Mouse (Mus musculus): ENCODE results near the gene Glp1r. TPM values are rescaled to one million over a fixed set of nuclear protein-coding genes. Genes with fewer than 3 reads are reported as not detected.

The Glp1r gene
- polyA plus RNA-seq (2015; fragmentation: Nextera tagmentation; extraction: Ambion mirVana): 17.8 and 19.9 TPM in 2 replicates

DNA sequence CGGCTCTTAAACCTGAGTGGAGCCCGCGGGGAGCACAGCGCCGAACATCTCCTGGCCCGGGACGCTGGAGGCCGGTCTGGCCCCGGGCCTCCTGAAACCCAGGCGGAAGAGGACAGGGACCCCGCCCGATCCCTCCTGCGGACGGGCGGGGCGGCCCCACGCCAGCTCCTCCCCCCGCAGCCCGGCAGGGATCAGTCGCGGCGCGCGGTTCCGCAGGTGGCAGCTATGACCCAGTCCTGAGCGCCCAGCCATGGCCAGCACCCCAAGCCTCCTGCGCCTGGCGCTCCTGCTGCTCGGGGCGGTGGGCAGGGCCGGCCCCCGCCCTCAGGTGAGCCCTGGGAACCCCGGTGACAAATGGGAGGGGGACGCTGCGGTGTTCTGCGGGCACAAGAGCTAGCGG is at the start of gene Glp1r:
Gene Glp1r (plus strand): TSS at position 191 of the 400 bp plus-strand sequence.
- no peak for TF ChIP-seq CTCF (IDR thresholded peaks at IDR 0.05)
- no peak for TF ChIP-seq EP300 (IDR thresholded peaks at IDR 0.05)
- no peaks in the 10 kb centered on the region for H3K4me1 ChIP-seq (ENCODE audit: insufficient read depth, low read depth, low read length)
- H3K4me3 ChIP-seq (ENCODE audit: low read depth, low read length): peak within 1 kb of the TSS; percentile 41
- 3% methylated on average over 28 of the region's 37 CpGs for WGBS
- H3K27ac ChIP-seq (ENCODE audit: low read length): no peak within 1 kb of the TSS
- H3K9me3 ChIP-seq (ENCODE audit: low read length): no peaks in the 10 kb centered on the region
- peak within 1 kb of the TSS; percentile 30 for H3K9ac ChIP-seq (replicated peaks; ENCODE audit: low read depth)
- DNase-seq (ENCODE audit: low spot score) (peak; percentile 30), ATAC-seq (peak; percentile 72)
- H3K27me3 ChIP-seq (replicated peaks; ENCODE audit: insufficient read depth, low read length): 0 out of 2 replicates have a peak, but pooled peaks cover 5% of the 10 kb centered on the region
- H3K36me3 ChIP-seq (ENCODE audit: insufficient read depth, low read length): no peaks in the 10 kb centered on the region
- peak within 1 kb of the TSS; percentile 68 for H3K4me2 ChIP-seq (replicated peaks; ENCODE audit: low read depth, low read length)

DNA sequence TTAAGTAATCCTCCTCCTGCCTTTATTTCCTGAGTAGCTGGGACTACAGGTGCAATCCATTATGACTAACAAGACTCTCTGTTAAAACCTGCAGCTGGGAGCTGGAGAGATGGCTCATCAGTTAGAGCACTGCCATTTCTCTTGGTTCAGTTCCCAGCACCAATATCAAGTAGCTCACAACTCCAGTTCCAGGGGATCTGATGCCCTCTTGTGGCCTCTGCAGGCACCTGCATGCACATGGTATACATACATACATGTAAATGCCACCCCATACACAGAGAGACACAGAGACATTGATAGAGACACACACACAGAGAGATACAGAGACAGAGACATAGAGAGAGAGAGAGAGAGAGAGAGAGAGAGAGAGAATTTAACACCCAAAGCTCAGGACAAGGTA is 49.3 kb upstream of the Glp1r start:
- H3K4me1 ChIP-seq (ENCODE audit: insufficient read depth, low read depth, low read length): no peaks in the 10 kb centered on the region
- TF ChIP-seq CTCF (IDR thresholded peaks at IDR 0.05) (peak; percentile 24; the same call in 1 of the 2 replicates), EP300 (IDR thresholded peaks at IDR 0.05) (no peak)
- no peak for DNase-seq (ENCODE audit: low spot score)

DNA sequence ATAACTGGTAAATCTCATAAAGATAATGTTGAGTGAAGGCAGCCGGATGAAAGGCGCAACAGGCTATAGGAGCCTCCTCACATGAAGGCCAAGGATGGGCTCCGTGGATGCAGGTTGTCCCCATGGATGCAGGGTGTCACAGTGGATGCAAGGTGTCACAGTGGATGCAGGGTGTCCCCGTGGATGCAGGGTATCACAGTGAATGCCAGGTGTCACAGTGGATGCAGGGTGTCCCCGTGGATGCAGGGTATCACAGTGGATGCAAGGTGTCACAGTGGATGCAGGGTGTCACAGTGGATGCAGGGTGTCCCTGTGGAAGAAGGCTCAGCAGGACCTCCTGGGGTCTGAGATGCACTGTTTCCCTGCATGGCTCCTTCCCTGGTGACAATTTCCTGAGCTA is 44.3 kb upstream of the Glp1r start:
- 86% methylated on average over 5 of the region's 5 CpGs for WGBS
- H3K9me3 ChIP-seq (ENCODE audit: low read length): no peaks in the 10 kb centered on the region
- DNase-seq (ENCODE audit: low spot score) (no peak), ATAC-seq (no peak)
- TF ChIP-seq CTCF (IDR thresholded peaks at IDR 0.05): no peak
- no peak for TF ChIP-seq EP300 (IDR thresholded peaks at IDR 0.05)
- H3K4me1 ChIP-seq (ENCODE audit: insufficient read depth, low read depth, low read length): no peaks in the 10 kb centered on the region
- H3K36me3 ChIP-seq (ENCODE audit: insufficient read depth, low read length): no peaks in the 10 kb centered on the region
- no peak overlapping the region for H3K4me2 ChIP-seq (replicated peaks; ENCODE audit: low read depth, low read length)
- H3K4me3 ChIP-seq (ENCODE audit: low read depth, low read length): no peak overlapping the region
- no peaks in the 10 kb centered on the region for H3K27me3 ChIP-seq (replicated peaks; ENCODE audit: insufficient read depth, low read length)
- H3K27ac ChIP-seq (ENCODE audit: low read length): no peak overlapping the region
- H3K9ac ChIP-seq (replicated peaks; ENCODE audit: low read depth): no peak overlapping the region

More for the DNA sequence above, 49.3 kb upstream of the Glp1r start:
- no peak overlapping the region for H3K9ac ChIP-seq (replicated peaks; ENCODE audit: low read depth)
- no peak overlapping the region for H3K4me3 ChIP-seq (ENCODE audit: low read depth, low read length)
- H3K36me3 ChIP-seq (ENCODE audit: insufficient read depth, low read length): no peaks in the 10 kb centered on the region
- no peaks in the 10 kb centered on the region for H3K27me3 ChIP-seq (replicated peaks; ENCODE audit: insufficient read depth, low read length)
- no peak overlapping the region for H3K4me2 ChIP-seq (replicated peaks; ENCODE audit: low read depth, low read length)
- ATAC-seq: no peak
- no peak overlapping the region for H3K27ac ChIP-seq (ENCODE audit: low read length)
- no peaks in the 10 kb centered on the region for H3K9me3 ChIP-seq (ENCODE audit: low read length)

GRCm38 (mm10) chr17:30858586-30859259 is 42.9 kb upstream of the Glp1r start:
- Histone ChIP-seq H3K9me3 (ENCODE audit: low read length) (no peaks in the 10 kb centered on the region), H3K4me1 (ENCODE audit: insufficient read depth, low read depth, low read length) (no peaks in the 10 kb centered on the region), H3K27me3 (replicated peaks; ENCODE audit: insufficient read depth, low read length) (no peaks in the 10 kb centered on the region), H3K27ac (ENCODE audit: low read length) (no peak overlapping the region), H3K36me3 (ENCODE audit: insufficient read depth, low read length) (no peaks in the 10 kb centered on the region), H3K4me2 (replicated peaks; ENCODE audit: low read depth, low read length) (no peak overlapping the region), H3K4me3 (ENCODE audit: low read depth, low read length) (no peak overlapping the region), H3K9ac (replicated peaks; ENCODE audit: low read depth) (no peak overlapping the region)
- no peak for TF ChIP-seq CTCF (IDR thresholded peaks at IDR 0.05)
- TF ChIP-seq EP300 (IDR thresholded peaks at IDR 0.05): peak; percentile 89
- DNase-seq (ENCODE audit: low spot score) (peak; percentile 64), ATAC-seq (peak; percentile 86)
- WGBS: 32% methylated on average over 11 of the region's 11 CpGs

GRCm38 (mm10) chr17:30859989-30860585 is 41.5 kb upstream of the Glp1r start:
- Histone ChIP-seq H3K9ac (replicated peaks; ENCODE audit: low read depth) (no peak overlapping the region), H3K27ac (ENCODE audit: low read length) (no peak overlapping the region), H3K4me1 (ENCODE audit: insufficient read depth, low read depth, low read length) (no peaks in the 10 kb centered on the region), H3K4me3 (ENCODE audit: low read depth, low read length) (no peak overlapping the region), H3K4me2 (replicated peaks; ENCODE audit: low read depth, low read length) (no peak overlapping the region), H3K36me3 (ENCODE audit: insufficient read depth, low read length) (no peaks in the 10 kb centered on the region), H3K9me3 (ENCODE audit: low read length) (no peaks in the 10 kb centered on the region), H3K27me3 (replicated peaks; ENCODE audit: insufficient read depth, low read length) (no peaks in the 10 kb centered on the region)
- TF ChIP-seq EP300 (IDR thresholded peaks at IDR 0.05): no peak
- no peak for TF ChIP-seq CTCF (IDR thresholded peaks at IDR 0.05)
- DNase-seq (ENCODE audit: low spot score) (no peak), ATAC-seq (no peak)
- 50% methylated on average over 10 of the region's 10 CpGs for WGBS

DNA sequence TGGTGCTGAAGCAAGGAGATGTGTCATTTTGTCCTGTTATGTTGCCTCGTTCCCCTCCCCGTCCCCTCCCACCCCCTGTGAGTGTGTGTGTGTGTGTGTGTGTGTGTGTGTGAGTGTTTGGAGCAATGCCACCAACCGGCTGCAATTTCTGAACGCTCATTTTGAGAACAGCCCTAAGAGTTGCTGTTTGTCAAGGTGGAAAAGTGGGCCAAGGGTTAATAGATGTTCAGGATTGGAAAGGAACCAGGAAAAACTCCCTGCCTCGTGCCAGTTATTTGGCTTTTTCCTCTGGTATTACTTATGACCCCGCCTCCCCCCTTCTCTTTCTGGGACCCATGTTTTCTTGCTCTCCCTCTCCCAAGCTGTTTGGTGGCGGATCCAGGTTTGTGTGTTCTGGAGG is 41.0 kb upstream of the Glp1r start:
- H3K27me3 ChIP-seq (replicated peaks; ENCODE audit: insufficient read depth, low read length): no peaks in the 10 kb centered on the region
- no peaks in the 10 kb centered on the region for H3K36me3 ChIP-seq (ENCODE audit: insufficient read depth, low read length)
- no peak overlapping the region for H3K9ac ChIP-seq (replicated peaks; ENCODE audit: low read depth)
- ATAC-seq: no peak
- DNase-seq (ENCODE audit: low spot score): no peak
- H3K4me2 ChIP-seq (replicated peaks; ENCODE audit: low read depth, low read length): no peak overlapping the region
- no peak overlapping the region for H3K4me3 ChIP-seq (ENCODE audit: low read depth, low read length)
- H3K27ac ChIP-seq (ENCODE audit: low read length): no peak overlapping the region
- H3K4me1 ChIP-seq (ENCODE audit: insufficient read depth, low read depth, low read length): no peaks in the 10 kb centered on the region
- no peaks in the 10 kb centered on the region for H3K9me3 ChIP-seq (ENCODE audit: low read length)
- 32% methylated on average over 7 of the region's 7 CpGs for WGBS
- TF ChIP-seq CTCF (IDR thresholded peaks at IDR 0.05) (no peak), EP300 (IDR thresholded peaks at IDR 0.05) (no peak)

All from lung, postnatal 0 days (tissue).